Mouse (Mus musculus): ENCODE data around the gene Mmp21.

The Mmp21 gene

DNA sequence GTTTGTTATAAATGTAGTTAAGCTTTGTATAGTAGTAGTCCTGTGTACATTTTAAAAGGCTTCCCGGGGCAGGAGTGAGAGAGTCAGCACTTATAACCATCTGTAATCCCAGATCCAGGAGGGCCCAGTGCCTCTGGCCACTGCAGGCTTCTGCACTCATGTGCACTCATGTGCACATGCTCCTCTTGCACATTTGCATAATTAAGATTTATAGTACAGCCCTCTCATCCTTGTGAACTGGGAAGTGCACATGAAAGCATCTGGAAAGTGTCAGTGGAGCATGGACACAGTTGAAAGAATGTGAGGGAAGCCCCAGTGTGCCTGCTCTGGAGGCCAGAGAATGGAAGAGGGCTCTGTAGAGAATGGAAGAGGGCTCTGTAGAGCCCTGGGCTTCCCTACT is 17.4 kb downstream of the Mmp21 start:
- no peak for DNase-seq (ENCODE audit: low read depth, low spot score)

DNA sequence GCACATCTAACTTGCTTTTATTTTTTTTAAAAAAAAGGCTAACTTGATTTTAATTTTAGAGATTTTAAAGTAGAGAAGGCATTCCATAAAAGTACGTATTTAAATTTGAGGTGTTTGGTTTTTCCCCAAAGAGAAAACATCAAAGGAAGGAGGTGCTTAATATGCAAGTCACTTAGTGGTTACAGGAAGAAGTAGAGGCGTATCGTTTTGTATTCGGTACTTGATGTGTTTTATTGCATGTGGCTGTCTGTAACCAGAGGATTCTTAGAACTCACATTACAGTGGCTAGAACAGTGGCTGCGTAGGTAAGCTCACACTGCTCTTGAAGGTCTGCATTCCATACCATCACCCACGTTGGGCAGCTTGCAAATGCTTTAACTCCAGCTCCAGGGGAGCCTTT is 34.1 kb downstream of the Mmp21 start:
- DNase-seq (ENCODE audit: low read depth, low spot score): no peak

DNA sequence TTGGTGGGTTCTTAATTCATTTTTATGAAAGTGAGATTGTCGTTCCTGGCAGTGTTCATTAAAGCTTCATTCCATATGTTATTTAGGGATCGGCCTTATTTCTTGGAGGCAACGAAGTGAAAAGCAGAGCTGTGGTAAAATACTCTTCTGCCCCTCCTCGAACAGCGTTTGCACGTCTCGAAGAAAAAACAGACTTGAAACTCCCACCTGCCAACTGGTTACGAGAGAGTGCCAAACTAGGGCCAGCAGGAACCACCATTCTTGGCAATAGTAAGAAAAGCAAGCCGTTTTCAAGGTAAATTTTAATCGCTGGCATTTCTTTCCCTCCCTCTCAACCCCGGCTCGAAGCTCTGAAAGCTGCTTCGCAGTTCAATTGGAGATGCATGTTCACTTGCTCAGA is 41.0 kb downstream of the Mmp21 start:
- DNase-seq (ENCODE audit: low read depth, low spot score): peak; percentile 86

DNA sequence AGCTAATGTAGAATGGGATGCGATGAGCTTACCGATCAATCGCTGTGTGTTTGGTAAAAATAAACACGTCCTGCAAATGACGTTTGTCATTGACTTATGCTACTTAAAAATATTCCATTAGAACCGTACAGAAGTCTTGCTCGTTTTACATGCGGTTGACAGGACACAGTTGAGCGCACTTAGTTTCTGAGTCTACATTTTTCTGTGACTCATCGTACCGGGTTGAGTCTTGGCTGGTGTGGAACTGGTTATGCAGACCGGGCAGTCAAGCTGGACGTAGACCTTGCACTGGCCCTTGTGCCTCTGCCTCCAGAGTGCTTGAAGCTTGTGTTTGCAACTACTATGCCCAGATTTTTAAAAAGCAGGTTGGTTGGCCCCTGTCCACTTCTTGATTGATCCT is 41.6 kb downstream of the Mmp21 start:
- peak; percentile 48 for DNase-seq (ENCODE audit: low read depth, low spot score)

DNA sequence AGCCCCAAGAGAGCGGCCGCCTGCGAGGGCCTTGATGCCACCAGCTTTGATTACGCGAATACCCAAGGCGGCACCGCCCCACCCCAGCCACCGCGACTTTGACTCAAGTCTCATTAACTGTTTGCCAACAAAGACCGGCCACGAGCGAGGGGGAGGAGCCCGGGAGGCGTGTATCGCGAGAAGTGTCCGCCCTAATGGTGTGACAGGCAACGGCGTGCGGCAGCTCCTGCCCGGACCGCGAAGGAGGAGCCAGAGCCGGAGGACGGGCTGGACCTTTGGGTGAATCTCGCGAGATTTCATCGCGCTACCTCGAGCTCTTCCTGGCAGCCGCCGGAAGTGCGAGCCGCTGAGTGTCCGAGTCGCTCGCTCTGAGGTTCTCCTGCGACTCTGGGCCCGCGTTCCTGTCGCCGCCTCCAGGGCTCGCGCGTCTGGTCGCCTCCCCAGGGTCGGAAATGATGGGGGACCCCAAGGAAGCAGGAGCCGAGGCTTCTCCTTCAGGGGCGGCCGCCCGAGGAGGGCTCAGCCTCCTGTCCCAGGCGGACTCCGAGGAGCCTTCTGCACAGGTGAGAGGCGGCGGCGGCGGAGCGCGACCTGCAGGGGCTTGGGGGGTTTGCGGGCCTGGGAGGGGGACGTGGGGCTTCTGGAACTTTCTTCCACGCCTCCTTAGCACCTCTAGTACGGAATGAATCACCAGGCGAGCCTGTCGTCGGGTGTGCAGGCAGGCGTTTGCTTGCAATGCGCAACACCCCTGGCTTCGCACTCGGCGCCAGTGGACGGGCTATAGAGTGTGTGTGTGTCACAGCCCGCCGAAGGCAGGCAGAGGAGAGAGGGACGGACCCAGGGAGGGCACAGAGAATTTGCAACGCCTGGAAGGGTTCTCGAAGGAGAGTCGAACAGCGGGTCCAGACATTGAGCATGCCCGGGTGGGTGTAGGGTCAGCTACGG is 42.2 kb downstream of the Mmp21 start, which contains the start of gene Edrf1:
Gene Edrf1, plus strand, starts transcription at position 183 of the 945 bp plus-strand sequence.
- peak; percentile 99 for DNase-seq (ENCODE audit: low read depth, low spot score)

DNA sequence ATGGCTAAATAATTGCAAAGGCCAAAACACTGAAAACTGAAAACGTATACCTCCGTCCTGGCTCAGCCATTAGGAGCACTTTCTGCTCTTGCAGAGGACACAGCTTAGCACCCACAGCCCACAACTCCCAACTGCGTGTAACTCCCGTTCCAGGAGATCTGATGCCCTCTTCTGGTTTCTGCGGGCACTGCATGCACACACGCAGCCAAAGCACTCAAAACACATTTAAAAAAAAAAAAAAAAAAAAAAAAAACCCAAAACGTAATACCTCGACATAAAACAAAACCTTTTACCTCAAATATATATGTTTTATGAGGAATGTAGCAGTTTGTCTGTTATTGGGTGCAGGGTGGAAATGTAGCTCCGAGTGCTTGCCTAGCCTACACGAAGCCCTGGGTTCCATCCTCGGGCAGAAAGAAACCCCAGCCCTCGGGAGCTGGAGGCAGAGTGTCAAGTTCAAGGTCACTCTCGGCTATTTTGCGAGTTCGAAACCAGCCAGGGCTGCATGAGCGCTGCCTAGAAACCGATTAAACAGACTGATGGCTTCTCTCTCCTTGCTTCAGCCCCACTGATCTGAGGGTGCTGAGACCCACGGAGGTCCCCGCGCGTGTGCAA is 43.0 kb downstream of the Mmp21 start:
- DNase-seq (ENCODE audit: low read depth, low spot score): peak; percentile 96

DNA sequence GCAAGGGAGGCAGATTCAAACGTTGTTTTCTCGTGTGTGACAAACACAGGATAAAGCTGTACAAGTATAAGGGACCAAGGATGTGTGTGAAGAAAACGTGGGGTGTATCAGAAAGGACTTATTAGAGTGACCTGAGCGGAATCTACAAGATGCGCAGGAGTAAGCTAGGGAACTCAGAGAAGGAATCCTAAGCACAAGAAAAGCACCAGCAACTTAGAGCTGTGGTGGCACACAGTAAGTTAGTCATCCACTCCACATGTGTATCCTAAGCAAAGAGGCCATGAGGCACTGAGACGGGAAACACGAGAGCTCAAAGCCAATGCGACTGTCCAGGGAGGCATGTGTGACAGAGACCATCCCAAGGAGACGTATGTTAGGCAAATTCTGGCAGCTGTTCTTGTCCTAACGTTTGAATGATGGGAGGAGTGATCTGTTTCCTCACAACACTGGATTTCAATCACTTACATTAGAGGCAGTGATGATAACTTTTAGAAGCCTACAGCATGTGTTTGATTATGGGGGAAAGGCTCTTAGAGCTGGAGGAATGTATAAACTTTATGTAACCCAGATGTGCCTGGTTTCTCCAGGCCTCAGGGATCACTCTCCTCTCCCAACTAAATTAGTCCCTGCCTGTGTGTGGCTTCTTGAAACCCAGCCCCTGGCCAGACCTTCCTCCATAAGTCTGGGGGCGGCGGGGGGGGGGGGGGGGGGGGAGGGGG is 44.8 kb downstream of the Mmp21 start:
- DNase-seq (ENCODE audit: low read depth, low spot score): no peak

DNA sequence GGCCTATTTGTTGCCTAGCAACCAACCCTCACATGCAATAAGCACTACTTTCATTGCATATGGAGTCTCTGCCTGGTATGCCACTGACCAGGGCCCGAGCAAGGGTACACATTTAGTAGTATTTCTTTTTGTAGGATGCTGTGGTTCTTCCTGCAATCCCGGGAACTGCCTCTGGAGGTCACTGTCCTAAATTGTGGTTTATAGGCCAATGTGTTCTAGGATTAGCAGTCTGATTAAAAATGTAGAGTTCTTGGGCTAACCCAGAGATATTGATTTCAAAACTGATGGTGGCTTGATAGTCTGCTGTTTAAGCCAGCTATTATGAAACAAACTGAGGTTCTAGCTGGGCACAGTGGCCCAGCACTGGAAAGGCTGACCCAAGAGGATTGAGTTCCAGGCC is 47.4 kb downstream of the Mmp21 start:
- DNase-seq (ENCODE audit: low read depth, low spot score): peak; percentile 68

DNA sequence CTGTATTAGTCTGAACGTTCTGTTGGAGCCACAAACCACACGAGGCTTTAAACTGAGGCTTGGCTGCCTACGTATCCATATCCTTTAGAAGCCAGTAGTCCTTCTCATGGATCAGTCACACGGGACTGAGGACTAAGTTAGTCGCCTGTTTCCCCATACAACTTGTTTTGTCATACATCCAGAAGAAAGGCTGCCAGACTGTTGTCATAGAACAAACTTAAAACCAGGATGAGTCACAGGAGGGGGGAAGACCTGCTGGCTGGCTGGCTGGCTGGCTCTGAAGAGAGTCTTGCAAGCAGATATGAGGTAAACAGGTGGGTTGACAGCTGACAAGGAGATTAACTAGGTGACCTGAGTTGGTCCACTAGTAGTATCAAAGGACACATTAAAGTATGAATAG is 49.0 kb downstream of the Mmp21 start:
- DNase-seq (ENCODE audit: low read depth, low spot score): no peak

DNA sequence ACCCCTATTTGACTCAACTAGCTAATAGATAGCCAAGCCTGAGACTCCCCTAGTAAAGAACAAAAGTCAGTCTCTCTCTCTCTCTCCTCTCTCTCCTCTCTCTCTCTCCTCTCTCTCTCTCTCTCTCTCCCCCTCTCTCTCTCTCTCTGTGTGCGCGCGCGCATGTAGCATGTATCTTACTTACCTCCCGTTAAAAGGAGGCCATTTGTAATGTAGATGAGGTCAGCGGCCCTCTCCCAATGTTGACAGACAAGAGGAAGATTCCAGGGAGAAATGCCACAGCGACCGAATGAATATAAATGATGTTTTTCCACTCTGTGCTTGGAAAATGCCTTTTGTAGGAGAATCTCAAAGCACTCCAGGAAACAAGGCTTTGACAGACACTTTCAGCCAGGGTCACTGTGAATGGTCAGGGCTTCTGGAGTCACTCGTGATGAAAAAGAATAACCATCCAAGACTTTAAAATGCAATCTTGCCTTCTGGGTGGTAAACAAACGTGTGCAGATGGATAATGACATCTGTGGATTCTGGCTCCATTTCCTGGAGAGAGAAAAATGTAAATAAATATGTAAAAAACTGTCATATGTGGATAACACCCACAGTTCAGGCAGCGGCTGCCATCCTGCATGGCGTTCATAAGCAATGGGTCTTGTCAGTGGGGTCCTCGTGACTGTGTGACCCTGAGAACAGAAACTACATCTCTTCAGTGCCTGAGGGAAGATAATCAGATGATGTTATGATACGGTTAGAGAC is 52.5 kb downstream of the Mmp21 start:
- DNase-seq (ENCODE audit: low read depth, low spot score): no peak
